Mouse (Mus musculus) heart, postnatal 14 days (tissue): ENCODE measurements around the gene Spata32. TPM values are rescaled to one million over a fixed set of nuclear protein-coding genes. Genes with fewer than 3 reads are reported as not detected.

Source experiments
- DNase-seq, 2 experiments: peaks; one replicate each; pipeline ENCODE4 v3.0.0; 2021 to 2022
- intact Hi-C: fragments of 180-260 bp; cut with DNase I; formaldehyde crosslinking; loops from one replicate; pipeline ENCODE4 v1.15.1; 2025
- total RNA-seq, 2 experiments: library from RNA; stranded (reverse); gene quantifications; 2 replicates each; pipeline ENCODE4 v1.2.3; 2021

Gene Spata32
- total RNA-seq, 2 experiments from 2014 or later: not detected

- DNase-seq: peak; percentile 98 to 99
- intact Hi-C loops: loop anchor here (1.0 to 10.0 kb wide), 3 partner anchors 42 to 254 kb away; partner anchors contain the start of gene Gfap
These were observed 59.4 kb downstream of the Spata32 start for GRCm38 (mm10) chr11:103158621-103159478.

Other genes starting within 250 kb of the Spata32 start
- gene Nmt1, start 190.2 kb downstream of the Spata32 start, total RNA-seq: 10 to 100 TPM; 61.0 to 62.1 TPM
- 10 to 100 TPM; 68.5 to 71.1 TPM for gene Dcakd, start 190.1 kb downstream of the Spata32 start, total RNA-seq
- 10 to 100 TPM; 19.4 to 20.9 TPM for gene Plcd3, start 116.8 kb downstream of the Spata32 start, total RNA-seq
- 10 to 100 TPM; 30.5 to 34.5 TPM for gene Acbd4, start 116.8 kb downstream of the Spata32 start, total RNA-seq
- 10 to 100 TPM; 18.5 to 20.4 TPM for gene Hexim1, start 102.2 kb downstream of the Spata32 start, total RNA-seq
- 1 to 10 TPM; 1.8 to 3.3 TPM for gene Hexim2, start 86.0 kb downstream of the Spata32 start, total RNA-seq
- 10 to 100 TPM; 16.8 to 21.6 TPM for gene Fmnl1, start 47.3 kb downstream of the Spata32 start, total RNA-seq
- gene 1700023F06Rik, start 9.9 kb downstream of the Spata32 start, total RNA-seq: not detected
- 1 to 10 TPM; 3.5 to 4.0 TPM for gene Map3k14, start 49.0 kb upstream of the Spata32 start, total RNA-seq
- gene Arhgap27, start 145.3 kb upstream of the Spata32 start, total RNA-seq: 10 to 100 TPM; 27.2 to 29.1 TPM
- 10 to 100 TPM; 10.8 to 11.3 TPM for gene Plekhm1, start 194.3 kb upstream of the Spata32 start, total RNA-seq